Mouse (Mus musculus): Measurements from ENCODE around the gene Itgad. TPM values are rescaled to one million over a fixed set of nuclear protein-coding genes. Genes with fewer than 3 reads are reported as not detected.

Gene Itgad
- total and polyA plus RNA-seq, 3 experiments, result not detected

GRCm38 (mm10) chr7:128254978-128255377 lies 100.8 kb downstream of the Itgad start:
- Histone ChIP-seq H3K4me3 (ENCODE audit: control insufficient read depth in 1 of 2, insufficient read depth in 1 of 2, low read depth in 2 of 2, low read length in 2 of 2) (no peak overlapping the region), H3K9ac (ENCODE audit: control insufficient read depth, low read depth, low read length, poor library complexity, severe bottlenecking) (no peak overlapping the region), H3K4me1 (ENCODE audit: control insufficient read depth in 1 of 2, insufficient read depth in 2 of 2, low read length in 2 of 2) (peaks cover 9 to 12% of the 10 kb centered on the region in 2 experiments), H3K27me3 (ENCODE audit: control insufficient read depth in 1 of 2, insufficient read depth in 2 of 2, low read length in 2 of 2) (no peaks in the 10 kb centered on the region; a peak in 1 of 4 replicates), H3K27ac (ENCODE audit: control insufficient read depth, low read depth, low read length) (no peak overlapping the region), H3K79me2 (ENCODE audit: control insufficient read depth, insufficient read depth, low read length, poor library complexity) (no peaks in the 10 kb centered on the region), H3K9me3 (replicated peaks; ENCODE audit: insufficient read depth, low read length) (no peaks in the 10 kb centered on the region), H3K36me3 (ENCODE audit: control insufficient read depth in 1 of 2, insufficient read depth in 2 of 2, low read length in 2 of 2) (peaks cover 0 to 4% of the 10 kb centered on the region in 2 experiments; a peak in 2 of 4 replicates)
- no peak for TF ChIP-seq KAT2A (conservative IDR thresholded peaks at IDR 0.05; ENCODE audit: low read depth, low read length)
- no peak for TF ChIP-seq GABPA (IDR thresholded peaks at IDR 0.05; ENCODE audit: low read depth, low read length)
- TF ChIP-seq TAL1 (IDR thresholded peaks at IDR 0.05; ENCODE audit: low read length), result no peak
- TF ChIP-seq RAD21 (IDR thresholded peaks at IDR 0.05; ENCODE audit: low read depth, low read length), result no peak
- no peak for TF ChIP-seq USF2 (IDR thresholded peaks at IDR 0.05; ENCODE audit: borderline replicate concordance in 1 of 2, insufficient read depth in 1 of 2, low read depth in 1 of 2, low read length in 2 of 2)
- no peak for TF ChIP-seq HCFC1 (IDR thresholded peaks at IDR 0.05; ENCODE audit: low read depth, low read length)
- TF ChIP-seq POLR2AphosphoS2 (IDR thresholded peaks at IDR 0.05; ENCODE audit: low read length), result no peak
- TF ChIP-seq UBTF (IDR thresholded peaks at IDR 0.05; ENCODE audit: borderline replicate concordance, insufficient read depth, low read depth, low read length), result no peak
- TF ChIP-seq ETS1 (IDR thresholded peaks at IDR 0.05; ENCODE audit: low read depth, low read length), result no peak
- DNase-seq (ENCODE audit: low read depth, low spot score), result no peak

- Histone ChIP-seq H3K27ac (ENCODE audit: control insufficient read depth, low read depth, low read length) (no peak overlapping the region), H3K27me3 (ENCODE audit: control insufficient read depth in 1 of 2, insufficient read depth in 2 of 2, low read length in 2 of 2) (no peaks in the 10 kb centered on the region; a peak in 1 of 4 replicates), H3K4me1 (ENCODE audit: control insufficient read depth in 1 of 2, insufficient read depth in 2 of 2, low read length in 2 of 2) (peaks cover 9 to 12% of the 10 kb centered on the region in 2 experiments), H3K9ac (ENCODE audit: control insufficient read depth, low read depth, low read length, poor library complexity, severe bottlenecking) (no peak overlapping the region), H3K79me2 (ENCODE audit: control insufficient read depth, insufficient read depth, low read length, poor library complexity) (no peaks in the 10 kb centered on the region), H3K36me3 (ENCODE audit: control insufficient read depth in 1 of 2, insufficient read depth in 2 of 2, low read length in 2 of 2) (peaks cover 0 to 4% of the 10 kb centered on the region in 2 experiments; a peak in 2 of 4 replicates), H3K4me3 (ENCODE audit: control insufficient read depth in 1 of 2, insufficient read depth in 1 of 2, low read depth in 2 of 2, low read length in 2 of 2) (no peak overlapping the region), H3K9me3 (replicated peaks; ENCODE audit: insufficient read depth, low read length) (no peaks in the 10 kb centered on the region)
- DNase-seq (ENCODE audit: low read depth, low spot score), result no peak
- no peak for TF ChIP-seq CHD2 (IDR thresholded peaks at IDR 0.05; ENCODE audit: low read length)
- TF ChIP-seq TAL1 (IDR thresholded peaks at IDR 0.05; ENCODE audit: low read length), result no peak
- no peak for TF ChIP-seq MAFK (IDR thresholded peaks at IDR 0.05; ENCODE audit: borderline replicate concordance, low read depth, low read length)
- TF ChIP-seq ELF1 (IDR thresholded peaks at IDR 0.05; ENCODE audit: low read depth, low read length), result no peak
- TF ChIP-seq TCF12 (IDR thresholded peaks at IDR 0.05; ENCODE audit: low read depth, low read length), result no peak
- TF ChIP-seq ZKSCAN1 (IDR thresholded peaks at IDR 0.05; ENCODE audit: low read depth, low read length), result no peak
- no peak for TF ChIP-seq HCFC1 (IDR thresholded peaks at IDR 0.05; ENCODE audit: low read depth, low read length)
- TF ChIP-seq MAZ (IDR thresholded peaks at IDR 0.05; ENCODE audit: low read depth, low read length), result no peak
- no peak for TF ChIP-seq JUND (IDR thresholded peaks at IDR 0.05; ENCODE audit: low read depth, low read length)
- no peak for TF ChIP-seq TBP (IDR thresholded peaks at IDR 0.05; ENCODE audit: low read depth, low read length)
Observed at GRCm38 (mm10) chr7:128255757-128256156, 101.6 kb downstream of the Itgad start.

Measured in MEL (cell line).